Mouse (Mus musculus) layer of hippocampus, adult 9-11 months (tissue): Measurements from ENCODE around the gene Ncf2.
"Not testable (repeated sequence)": the region's sequence is repeated elsewhere in the genome, so short reads cannot be mapped to it uniquely, and the experiment has no call there.

Experiments used
- DNase-seq: peaks from one replicate; pipeline ENCODE4 v3.0.0; 2022

Gene Ncf2

GRCm38 (mm10) chr1:152799897-152800296 is at the start of gene Ncf2:
Ncf2 (plus strand) TSS chr1:152800194.
- DNase-seq = no peak

- DNase-seq = peak; percentile 67
Measured at GRCm38 (mm10) chr1:152750312-152750965, 49.6 kb upstream of the Ncf2 start, which contains the start of gene Apobec4. Apobec4 (plus strand) TSS chr1:152750551.

- DNase-seq = no peak
Measured at GRCm38 (mm10) chr1:152761791-152762190, 38.2 kb upstream of the Ncf2 start.

GRCm38 (mm10) chr1:152766032-152766772 is 33.8 kb upstream of the Ncf2 start, which contains the start of the genes Rgl1 and Arpc5:
Rgl1 (minus strand) TSS chr1:152766351.
Arpc5 (plus strand) TSS chr1:152766542.
- DNase-seq = peak; percentile 98

GRCm38 (mm10) chr1:152766804-152767748 is 32.9 kb upstream of the Ncf2 start:
- DNase-seq = no peak

- peak; percentile 94 for DNase-seq
Measured at GRCm38 (mm10) chr1:152767749-152768488, 32.1 kb upstream of the Ncf2 start.

- DNase-seq = peak; percentile 46
Measured at GRCm38 (mm10) chr1:152771016-152771415, 29.0 kb upstream of the Ncf2 start.

GRCm38 (mm10) chr1:152774601-152775000 is 25.4 kb upstream of the Ncf2 start:
- not testable (repeated sequence) for DNase-seq

GRCm38 (mm10) chr1:152779071-152779737 is 20.8 kb upstream of the Ncf2 start:
- DNase-seq = peak; percentile 69

- no peak for DNase-seq
Measured at GRCm38 (mm10) chr1:152784620-152785019, 15.4 kb upstream of the Ncf2 start.

- not testable (repeated sequence) for DNase-seq
Measured at GRCm38 (mm10) chr1:152785446-152785845, 14.5 kb upstream of the Ncf2 start.

GRCm38 (mm10) chr1:152786953-152787352 is 13.0 kb upstream of the Ncf2 start:
- no peak for DNase-seq

- DNase-seq = no peak
Measured at GRCm38 (mm10) chr1:152788121-152788660, 11.8 kb upstream of the Ncf2 start.

- DNase-seq = no peak
Measured at GRCm38 (mm10) chr1:152790254-152790653, 9.7 kb upstream of the Ncf2 start.

- DNase-seq = no peak
Measured at GRCm38 (mm10) chr1:152790821-152791220, 9.2 kb upstream of the Ncf2 start.

- DNase-seq = no peak
Measured at GRCm38 (mm10) chr1:152791269-152791668, 8.7 kb upstream of the Ncf2 start.

GRCm38 (mm10) chr1:152792736-152793494 is 7.1 kb upstream of the Ncf2 start:
- peak; percentile 83 for DNase-seq

- no peak for DNase-seq
Measured at GRCm38 (mm10) chr1:152793495-152794130, 6.4 kb upstream of the Ncf2 start.

GRCm38 (mm10) chr1:152795688-152796255 is 4.2 kb upstream of the Ncf2 start:
- no peak for DNase-seq
